Mouse (Mus musculus): ENCODE measurements around the gene Arf5.

Gene Arf5

DNA sequence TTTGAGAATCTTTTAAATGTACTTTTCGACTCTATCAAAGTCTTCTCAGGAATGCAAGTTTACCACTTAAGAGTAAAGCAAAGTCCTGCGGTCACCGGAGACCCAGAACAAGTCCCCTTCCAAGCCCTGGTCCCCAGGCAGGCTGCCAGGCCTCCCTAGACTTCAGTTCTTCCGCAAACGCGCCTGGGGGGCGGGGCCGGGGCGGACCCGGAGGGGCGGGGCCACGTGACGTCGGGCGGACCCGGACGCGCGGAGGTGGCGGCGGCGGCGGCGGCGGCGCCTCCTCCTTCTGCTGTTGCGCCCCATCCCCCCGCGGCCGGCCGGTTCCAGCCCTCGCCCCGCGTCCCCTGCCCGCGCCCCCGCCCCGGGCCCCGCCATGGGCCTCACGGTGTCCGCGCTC lies at the start of gene Arf5:
Arf5 (plus strand) TSS at position 248 of the 400 bp plus-strand sequence.
- DNase-seq = peak; percentile 93 to 96

DNA sequence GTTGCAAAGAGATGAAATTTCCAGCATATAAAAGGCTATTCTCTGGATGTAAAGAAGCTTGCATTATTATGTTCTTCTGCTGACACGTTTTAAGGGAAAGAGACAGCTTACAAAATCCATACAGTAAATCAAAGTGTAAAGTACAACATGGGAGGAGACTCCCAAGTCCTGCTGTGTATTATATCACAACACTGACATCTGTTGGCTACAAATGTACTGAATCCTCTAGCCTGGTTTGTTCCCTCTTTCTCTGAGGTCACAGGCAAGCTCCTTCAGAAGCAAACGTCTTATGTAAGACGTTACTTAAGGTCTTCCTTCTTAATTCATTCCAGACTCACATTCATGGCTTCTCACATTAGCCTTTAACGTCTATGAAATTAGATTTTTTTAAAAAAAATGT lies 41.4 kb upstream of the Arf5 start:
- no peak for DNase-seq

DNA sequence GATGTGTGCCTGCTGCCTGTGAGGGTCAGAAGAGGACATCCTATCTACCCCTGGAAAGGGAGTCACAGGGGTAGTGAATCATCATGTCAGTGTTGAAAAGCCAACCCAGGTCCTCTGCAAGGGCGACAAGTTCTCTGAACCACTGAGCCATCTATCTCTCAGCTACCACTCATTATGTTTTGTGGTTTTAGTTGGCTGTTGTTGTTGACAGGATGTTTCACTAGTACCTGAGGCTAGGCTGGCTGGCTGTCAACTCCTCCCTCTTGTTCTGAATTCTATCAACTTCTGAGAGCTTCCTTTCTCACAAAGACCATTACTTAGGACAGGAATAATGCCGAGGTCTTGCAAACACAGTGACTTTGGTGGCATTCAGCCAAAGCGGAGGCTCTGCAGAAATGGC lies 38.2 kb upstream of the Arf5 start:
- DNase-seq = no peak

DNA sequence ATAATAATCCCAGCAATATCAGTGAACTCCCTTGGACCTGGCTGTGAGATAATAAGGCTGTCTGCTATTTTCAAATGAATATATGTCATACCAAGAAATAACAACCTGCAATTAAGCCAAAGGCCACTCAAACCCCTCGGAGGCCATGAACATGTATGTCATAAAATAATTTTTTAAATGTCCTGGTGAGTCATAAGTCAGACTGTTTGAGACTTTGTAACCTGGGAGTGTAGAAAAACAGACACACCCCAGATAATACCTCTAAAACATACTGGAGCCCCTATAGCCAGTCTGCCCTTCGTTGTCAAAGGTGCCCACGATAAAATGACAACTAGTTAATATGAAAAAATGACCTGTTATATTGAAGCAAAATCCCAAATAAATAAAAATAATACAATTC lies 34.3 kb upstream of the Arf5 start:
- no peak for DNase-seq

DNA sequence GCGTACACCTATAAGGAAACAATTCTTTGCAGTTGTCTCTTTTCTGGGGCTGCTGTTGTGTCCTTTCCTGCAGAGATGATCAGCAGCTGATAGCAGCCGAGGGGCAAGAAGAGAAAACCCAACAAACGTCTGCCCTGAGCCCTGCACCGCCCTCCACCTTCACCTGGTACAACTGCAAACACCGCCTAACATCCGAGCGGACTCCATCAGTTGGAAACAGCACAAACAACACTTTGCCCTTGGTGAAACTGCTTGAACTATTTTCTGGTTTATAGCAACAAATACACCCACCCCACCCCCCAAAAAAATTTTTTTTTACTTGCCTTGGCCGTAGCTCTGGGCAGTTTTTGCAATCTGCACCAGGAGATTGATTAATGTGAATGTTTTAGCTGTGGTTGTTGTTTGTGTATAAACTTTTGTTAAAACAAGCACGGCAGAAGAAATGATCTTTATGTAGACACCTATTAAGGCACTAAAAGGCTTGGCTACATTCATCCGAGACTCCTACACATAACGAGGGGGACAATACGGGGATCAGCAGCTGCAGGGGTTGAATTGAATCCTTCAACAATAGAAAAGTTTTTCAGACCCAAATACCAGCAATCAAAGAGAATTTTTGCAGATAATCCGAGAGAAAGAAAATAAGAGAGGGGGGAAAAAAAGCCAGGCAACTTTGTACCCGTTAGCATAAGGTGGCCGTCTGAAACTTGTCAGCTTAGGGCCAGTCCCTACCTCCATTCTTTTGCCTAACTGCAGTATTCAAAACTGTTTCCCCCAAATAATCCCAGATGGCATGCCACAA lies 27.1 kb upstream of the Arf5 start:
- no peak for DNase-seq

DNA sequence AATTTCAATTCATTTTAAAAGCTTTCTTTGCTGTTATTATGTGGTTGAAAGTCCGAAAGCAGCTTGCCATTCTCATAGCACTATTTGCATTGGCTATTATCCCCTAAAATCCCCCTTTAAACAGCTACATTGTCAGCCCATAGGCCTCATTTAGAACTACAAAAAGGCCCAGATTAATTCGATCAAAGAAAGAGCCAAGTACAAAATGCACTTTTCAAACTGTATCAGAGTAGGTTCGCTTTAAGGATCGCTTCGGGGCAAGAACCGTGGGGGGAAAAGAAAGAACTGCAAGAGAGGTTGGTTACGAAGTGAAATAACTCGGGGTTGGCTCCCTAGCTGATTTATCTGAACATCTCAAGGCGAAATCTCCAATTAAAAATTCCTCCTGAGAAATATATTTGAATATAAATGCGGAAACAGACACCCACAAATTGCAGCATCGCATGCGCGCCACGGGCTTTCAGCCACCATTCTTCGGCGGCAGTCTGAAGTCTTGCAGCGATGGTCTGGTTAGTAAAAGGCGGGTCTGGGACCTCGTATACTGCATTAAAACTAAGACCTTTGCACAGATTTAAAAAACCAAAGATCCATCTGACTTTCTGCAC lies 26.4 kb upstream of the Arf5 start:
- no peak for DNase-seq

DNA sequence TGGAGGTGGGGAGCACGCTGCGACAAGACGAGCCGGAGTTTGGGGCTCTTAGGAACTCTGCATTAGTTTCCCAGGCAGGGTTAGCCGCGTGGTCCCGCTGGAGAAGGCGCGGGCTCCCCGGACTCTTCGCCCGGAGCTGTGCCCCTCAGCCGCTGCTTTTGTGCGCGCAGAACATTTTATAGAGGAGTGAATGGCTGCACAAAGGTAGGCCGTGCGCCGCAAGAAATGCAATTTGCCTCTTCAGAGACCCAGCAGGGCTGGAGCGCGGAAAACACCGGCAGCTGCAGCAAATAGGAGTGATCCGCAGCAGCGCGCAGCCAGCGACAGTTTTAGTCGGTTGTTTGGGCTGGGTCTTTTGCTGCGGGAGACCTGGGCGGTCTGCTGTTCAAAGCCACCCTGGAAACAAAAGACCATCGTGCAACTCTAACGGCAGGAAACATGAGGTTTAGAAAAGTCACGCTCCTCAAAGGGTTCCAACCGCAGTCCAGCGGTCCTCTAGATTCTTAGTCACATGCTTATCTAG lies 25.6 kb upstream of the Arf5 start, which contains the start of gene Zfp800:
Zfp800 (minus strand) TSS at position 325 of the 523 bp plus-strand sequence.
- DNase-seq = no peak

DNA sequence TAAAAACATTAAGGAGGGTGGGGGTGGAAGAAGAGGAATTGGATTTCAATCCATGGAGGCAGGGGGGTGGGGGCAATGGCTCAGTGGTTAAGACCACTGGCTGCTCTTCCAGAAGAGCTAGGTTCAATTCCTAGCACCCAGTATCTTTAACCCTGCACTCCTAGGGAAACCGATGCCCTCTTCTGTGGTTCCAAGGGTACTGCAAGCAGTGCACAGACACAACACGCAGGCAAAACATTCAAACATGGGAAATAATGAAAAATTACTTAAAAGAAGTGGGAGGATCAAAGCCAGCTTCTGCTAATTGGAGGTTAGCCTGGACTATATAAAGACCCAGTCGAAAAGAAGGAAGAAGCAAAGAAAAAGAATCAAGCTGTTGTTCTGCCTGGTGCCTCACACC lies 24.6 kb upstream of the Arf5 start:
- DNase-seq = no peak

DNA sequence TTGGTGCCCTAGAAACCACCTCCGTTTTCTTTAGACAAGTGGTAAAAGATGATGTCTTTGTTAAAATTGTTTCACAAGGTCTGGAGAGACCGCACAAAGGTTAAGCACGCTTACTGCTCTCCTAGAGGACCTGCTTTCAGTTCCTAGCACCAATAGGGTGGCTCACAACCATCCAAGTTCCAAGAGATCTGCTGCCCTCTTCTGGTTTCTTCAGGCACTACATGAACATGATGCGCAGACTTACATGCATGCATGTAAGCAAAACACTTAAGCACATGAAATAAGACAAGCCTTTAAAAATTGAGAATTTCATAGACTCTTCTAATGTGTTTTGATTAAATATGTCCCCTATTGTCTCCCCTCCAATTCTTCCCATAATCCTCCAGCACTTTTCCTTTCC lies 23.6 kb upstream of the Arf5 start:
- DNase-seq = no peak

DNA sequence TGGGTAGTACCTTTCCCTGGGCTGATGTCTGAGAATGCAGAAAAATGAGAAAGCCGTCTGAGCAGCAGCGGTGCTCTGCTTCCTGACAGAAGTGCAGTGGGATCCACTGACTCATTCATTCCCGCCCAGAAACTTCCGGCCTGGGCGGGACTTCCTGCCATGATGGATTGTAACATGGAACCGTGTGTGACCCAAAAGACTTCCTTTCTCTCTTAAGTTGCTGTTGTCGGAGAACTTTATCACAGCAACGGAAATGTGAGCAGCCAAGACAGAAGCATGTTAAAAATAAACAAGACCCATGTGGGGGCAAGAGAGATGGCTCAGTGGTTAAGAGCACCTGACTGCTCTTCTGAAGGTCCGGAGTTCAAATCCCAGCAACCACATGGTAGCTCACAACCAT lies 13.3 kb upstream of the Arf5 start:
- DNase-seq = peak; percentile 45 to 52

DNA sequence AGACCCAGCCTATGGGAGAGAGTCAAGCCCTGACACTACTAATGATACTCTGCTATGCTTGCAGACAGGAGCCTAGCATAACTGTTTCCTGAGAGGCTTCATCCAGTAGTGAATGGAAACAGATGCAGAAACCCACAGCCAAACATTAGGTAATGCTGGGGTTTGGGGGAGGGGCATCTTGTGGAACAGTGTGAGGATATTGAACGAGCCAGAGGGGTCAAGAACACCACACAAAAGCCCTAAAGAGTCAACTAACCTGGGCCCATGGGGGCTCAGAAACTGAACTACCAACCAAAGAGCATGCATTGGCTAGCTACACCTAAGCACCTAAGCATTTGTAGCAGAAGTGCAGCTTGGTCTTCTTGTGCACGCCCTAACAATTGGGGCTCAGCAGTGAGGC lies 12.1 kb upstream of the Arf5 start:
- DNase-seq = no peak

DNA sequence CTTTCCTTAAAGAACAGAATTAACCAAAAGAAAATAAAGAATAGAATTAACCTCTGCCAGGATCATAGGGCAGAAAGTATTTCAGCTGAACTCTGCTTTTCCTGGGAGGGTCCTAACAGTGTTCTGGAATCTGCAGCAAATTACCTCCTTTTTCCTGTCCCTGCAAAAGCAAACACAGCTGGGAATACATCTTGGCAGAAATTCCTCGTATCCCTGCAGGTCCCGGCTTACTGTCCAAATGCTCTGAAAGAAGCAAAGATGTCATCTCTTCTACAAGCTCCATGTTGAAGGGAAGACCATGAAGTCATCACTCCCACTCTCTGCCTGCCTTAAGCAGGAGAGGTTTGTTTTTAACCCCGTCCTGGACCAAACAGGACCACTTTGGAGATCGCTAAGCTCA lies 6.4 kb upstream of the Arf5 start:
- no peak for DNase-seq

DNA sequence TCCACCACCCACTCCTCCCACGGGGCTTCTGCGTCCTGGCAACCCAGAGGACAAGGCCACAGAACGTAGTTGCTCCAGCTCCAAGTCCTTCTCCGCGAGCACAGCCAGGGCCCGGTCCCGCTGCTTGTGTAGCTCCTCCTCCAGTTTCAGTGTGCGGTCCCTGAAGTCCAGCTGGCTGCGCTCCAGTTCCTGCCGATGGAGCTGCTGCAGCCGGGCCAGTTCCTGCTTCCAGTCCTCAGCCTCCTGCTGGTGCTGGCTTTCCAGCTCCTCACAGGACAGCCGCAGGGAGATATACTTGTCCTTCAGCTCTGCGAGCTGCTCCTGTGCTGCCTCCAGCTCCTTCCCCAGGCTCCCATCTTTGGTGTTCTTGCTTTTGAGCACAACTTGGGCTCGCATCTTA lies 4.9 kb upstream of the Arf5 start:
- peak; percentile 70 to 75 for DNase-seq

DNA sequence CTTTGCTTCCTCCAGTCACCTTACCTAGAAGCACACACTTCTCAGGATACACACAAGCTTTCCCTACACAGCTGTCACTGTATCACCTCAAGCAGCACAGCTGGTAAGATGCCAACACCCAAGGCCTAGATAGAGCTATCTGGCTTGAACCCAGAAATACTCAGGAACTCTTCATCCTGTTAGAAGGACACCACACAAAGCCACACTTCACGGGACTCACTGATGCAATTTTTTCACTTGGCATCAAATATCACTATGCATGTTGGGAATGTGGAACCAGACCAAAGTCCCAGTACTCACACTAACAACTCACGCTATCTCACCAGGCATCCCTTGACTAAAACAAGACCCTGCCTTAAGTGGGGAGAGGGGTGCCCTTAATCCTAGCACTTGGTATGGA lies 3.7 kb upstream of the Arf5 start:
- DNase-seq = no peak

DNA sequence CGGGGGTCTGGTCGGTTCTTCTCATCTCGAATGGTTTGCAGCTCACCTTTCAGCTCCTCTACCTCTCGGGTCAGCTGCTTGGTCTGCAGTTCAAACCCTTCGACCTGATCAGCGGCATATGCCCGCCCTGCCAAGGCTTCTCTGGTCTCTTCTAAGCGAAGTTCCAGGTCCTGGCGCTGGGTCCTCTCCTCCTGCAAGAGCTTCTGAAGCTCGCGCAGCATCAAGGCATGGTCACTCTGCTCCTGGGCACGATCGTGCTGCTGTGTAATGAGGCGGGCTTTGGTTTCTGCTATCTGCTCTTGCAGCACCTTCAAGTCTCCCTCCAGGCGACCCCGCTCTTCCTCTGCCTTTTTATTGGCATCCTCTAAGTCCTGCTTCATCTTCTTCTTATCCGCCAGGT lies 3.0 kb upstream of the Arf5 start:
- no peak for DNase-seq

DNA sequence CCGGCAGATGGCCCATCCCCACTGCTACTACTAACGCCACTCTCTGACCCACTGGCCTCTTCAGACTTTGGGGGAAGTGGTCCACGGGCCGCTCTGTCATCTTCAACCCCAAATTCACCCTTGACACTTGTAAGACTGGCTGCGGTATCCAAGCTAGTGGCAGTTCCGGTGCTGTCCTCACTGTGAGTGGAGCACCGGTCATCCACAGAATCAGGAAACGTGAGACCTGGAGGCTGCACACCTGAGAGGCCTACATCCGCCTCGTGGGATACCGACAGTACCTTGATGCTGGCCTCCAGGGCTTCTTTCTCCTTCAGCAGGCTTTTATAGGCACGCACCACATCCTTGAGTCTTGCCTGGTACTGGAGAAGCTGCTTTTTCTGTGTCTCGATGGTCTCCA lies 2.5 kb upstream of the Arf5 start:
- DNase-seq = no peak

DNA sequence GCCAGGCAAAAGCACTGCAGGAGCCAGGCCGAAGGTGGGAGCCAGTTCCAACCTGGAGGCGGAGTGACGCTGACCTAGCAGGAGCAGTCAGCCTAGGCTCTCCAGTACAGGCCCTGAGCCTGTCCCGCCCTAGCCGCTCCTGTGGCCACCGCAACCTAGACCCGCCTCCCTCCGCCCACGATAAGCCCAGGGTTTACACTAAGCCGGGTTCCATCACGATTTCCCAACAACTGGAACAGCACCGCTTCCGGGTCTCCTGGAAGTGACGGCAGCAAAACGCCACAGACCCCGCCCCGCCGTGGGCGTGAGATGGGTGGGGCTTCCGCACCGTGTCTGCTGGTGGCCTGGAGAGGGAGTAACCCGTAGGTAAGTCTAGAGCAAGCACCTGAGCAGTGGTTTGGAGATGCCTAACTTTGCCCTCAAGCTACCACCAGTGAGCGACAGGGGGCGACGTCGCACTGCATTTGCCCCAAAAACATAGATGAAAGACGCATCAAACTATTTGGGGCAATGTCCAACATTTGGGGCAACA lies 1.8 kb upstream of the Arf5 start:
- DNase-seq = peak; percentile 98

DNA sequence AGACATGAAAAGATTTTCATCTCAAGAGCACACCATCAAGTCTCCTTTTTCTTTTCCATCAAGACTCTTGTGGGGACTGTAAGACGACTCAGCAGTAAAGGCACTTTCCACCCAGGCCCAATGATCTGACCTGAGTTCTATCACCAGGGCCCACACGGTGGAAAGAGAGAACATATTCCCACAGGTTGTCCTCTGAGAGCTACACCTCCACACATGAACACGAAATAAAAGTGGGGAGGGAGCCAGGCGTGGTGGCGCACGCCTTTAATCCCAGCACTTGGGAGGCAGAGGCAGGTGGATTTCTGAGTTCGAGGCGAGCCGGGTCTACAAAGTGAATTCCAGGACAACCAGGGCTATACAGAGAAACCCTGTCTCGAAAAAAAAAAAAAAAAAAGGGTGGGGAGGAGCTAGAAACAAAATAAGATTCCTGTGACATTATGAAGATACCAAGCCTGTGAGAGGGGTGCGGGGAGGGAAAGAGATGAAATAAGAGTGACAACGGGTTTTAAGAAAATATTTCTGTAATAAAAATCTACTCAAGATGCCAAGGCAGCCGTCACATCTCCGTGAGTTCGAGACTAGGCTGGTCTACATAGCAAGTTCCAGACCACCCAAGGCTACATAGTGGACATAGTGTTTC lies 589 bp upstream of the Arf5 start:
- DNase-seq = no peak

DNA sequence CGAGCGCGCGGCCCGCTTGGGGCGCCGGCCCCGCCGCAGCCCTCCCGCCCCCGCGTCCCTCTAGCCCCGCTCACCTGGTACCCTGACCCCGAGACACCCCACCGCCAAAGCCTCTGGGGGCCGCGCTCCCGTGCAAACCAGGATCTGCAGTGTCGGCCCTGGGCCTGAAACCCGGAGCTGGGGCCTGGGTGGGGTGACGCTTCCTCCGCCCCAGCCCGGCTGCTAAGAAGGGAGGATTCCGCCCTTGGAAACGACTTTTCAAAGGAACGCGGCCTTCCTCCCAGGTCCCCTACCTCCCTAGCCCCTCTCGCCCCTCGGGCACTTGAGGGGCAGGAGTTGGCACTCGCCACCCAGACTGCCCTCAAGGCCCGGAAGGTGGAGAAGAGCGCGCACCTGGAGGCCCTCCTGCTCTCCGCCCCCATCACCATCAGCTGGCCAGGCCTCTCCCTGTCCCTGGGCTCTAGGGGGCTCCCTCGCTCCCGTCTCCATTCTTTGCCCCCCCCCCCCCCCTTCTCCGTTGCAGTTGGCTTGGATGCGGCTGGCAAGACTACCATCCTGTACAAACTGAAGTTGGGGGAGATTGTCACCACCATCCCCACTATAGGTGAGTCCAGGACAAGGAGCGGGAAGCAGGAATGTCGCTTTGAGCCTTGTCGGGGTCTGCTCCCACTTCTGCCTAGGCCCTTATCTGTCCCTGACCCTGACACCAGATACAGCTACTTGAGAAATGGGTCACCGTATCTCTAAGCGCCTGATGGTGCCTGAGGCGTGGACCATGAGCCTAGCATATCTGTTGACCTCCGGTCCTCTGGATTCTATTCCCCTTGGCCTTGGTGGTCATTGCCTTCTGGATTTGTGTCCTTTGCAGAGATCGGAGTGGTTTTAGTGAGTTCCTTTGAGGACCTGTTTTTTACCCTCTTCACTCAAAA lies 671 bp downstream of the Arf5 start:
- peak; percentile 51 to 53 for DNase-seq

DNA sequence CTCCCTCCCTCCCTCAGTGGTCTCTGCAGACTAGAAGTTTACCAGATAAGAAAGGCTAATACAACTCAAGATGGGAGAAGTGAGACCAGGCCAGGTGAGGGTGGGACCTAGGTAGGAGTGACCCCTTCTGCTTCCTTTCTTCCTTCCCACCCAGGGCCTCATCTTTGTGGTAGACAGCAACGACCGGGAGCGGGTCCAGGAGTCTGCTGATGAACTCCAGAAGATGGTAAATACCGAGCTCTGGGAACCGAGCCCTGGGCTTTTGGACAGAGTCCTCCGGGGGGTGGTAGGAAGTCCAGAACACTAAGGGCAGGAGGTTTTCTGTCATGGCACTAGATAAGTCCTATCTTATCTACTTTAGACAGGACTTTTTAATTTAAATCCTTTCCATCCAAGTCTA lies 1.7 kb downstream of the Arf5 start:
- no peak for DNase-seq

DNA sequence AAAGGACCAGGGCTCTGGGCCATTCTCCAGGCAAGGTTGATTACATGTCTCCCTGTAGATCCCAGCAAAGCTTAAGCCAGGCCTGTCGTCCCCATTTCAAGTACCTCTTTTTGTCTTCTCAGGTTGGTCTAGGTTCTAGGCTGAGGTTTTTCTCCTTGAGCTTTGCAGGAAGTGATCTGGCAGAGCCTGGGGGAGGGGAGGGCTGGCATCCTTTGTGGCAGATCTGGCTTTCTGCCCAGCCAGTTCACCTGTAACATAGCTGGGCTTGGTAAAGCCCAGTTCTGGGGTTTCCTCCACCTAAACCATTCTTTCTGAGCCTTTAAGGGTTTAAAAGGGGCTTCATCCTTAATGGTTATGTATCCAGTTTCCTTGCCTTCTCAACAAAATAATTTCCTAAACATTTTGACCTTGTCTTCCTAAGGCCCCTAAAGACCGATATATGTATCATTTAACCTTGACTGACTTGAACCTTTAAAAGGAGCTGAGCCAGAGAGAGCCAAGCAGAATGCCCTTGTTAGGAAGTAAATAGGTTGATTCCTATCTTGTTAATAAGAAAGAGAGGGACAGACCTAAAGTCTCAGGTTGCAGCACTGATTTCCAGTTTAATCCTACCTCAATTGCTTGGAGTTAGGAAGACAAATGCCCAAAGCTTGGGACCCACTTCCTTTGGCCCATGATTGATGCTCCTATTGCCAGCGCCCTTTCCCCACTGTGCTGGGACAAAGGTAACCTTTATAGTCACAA lies 3.9 kb downstream of the Arf5 start, which contains the start of gene Fscn3:
Fscn3 (plus strand) TSS at position 694 of the 744 bp plus-strand sequence.
- DNase-seq = peak; percentile 51 to 55

DNA sequence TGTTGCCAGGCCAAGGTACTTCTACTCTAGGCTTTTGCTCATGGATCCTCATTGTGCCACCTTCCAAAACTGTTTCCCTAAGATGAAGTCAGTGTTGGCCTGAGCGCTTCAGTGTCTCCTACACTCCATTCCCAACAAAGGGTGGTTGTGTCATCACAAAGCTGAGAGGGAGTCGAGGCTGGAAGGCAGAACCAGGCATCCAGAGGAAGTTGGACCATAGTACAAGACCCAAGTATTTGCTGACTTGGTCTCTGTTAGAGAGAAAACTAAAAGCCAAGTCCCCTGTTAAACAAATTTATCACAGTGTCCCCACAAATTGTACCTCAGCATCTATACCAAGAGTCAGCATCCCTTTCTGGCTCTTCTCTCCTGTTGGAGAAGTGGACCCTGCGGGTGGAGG lies 4.9 kb downstream of the Arf5 start, which contains the start of gene Gcc1:
Gcc1 (minus strand) TSS at position 101 of the 400 bp plus-strand sequence.
- DNase-seq = no peak

Measured in kidney, adult 8-10 months (tissue).